Mouse (Mus musculus): ENCODE measurements around the gene Casp8. TPM values are rescaled to one million over a fixed set of nuclear protein-coding genes. Genes with fewer than 3 reads are reported as not detected.

The Casp8 gene
- polyA plus RNA-seq, 1 experiment, result 17.5 TPM

GRCm38 (mm10) chr1:58769701-58770100, 25.5 kb upstream of the Casp8 start:
- TF ChIP-seq CTCF (IDR thresholded peaks at IDR 0.05; ENCODE audit: control insufficient read depth, insufficient read depth, low read length), result no peak
- no peak for TF ChIP-seq POLR2A (IDR thresholded peaks at IDR 0.05; ENCODE audit: borderline replicate concordance, control insufficient read depth, low read depth, low read length)
- Histone ChIP-seq H3K4me3 (replicated peaks; ENCODE audit: control insufficient read depth, low read depth, low read length) (no peak overlapping the region), H3K27ac (ENCODE audit: control insufficient read depth, insufficient read depth, low read depth, low read length, poor library complexity) (no peak overlapping the region), H3K4me1 (ENCODE audit: control insufficient read depth, insufficient read depth, low read length) (no peaks in the 10 kb centered on the region; the same call in 1 of the 2 replicates)
- WGBS, result 55% methylated on average over 9 of the region's 9 CpGs

- TF ChIP-seq POLR2A (IDR thresholded peaks at IDR 0.05; ENCODE audit: borderline replicate concordance, control insufficient read depth, low read depth, low read length), result no peak
- TF ChIP-seq CTCF (IDR thresholded peaks at IDR 0.05; ENCODE audit: control insufficient read depth, insufficient read depth, low read length), result no peak
- H3K27ac ChIP-seq (ENCODE audit: control insufficient read depth, insufficient read depth, low read depth, low read length, poor library complexity), result peak overlapping the region; percentile 36; the same call in 1 of the 2 replicates
Observed at GRCm38 (mm10) chr1:58770111-58770720, 25.0 kb upstream of the Casp8 start.

GRCm38 (mm10) chr1:58772084-58772483, 23.1 kb upstream of the Casp8 start:
- 81% methylated on average over 3 of the region's 3 CpGs for WGBS
- no peak overlapping the region for H3K27ac ChIP-seq (ENCODE audit: control insufficient read depth, insufficient read depth, low read depth, low read length, poor library complexity)

More at GRCm38 (mm10) chr1:58770111-58770720, 25.0 kb upstream of the Casp8 start:
- Histone ChIP-seq H3K4me1 (ENCODE audit: control insufficient read depth, insufficient read depth, low read length) (no peaks in the 10 kb centered on the region; the same call in 1 of the 2 replicates), H3K4me3 (replicated peaks; ENCODE audit: control insufficient read depth, low read depth, low read length) (no peak overlapping the region)
- 22% methylated on average over 7 of the region's 7 CpGs for WGBS

GRCm38 (mm10) chr1:58773280-58773679, 21.9 kb upstream of the Casp8 start:
- Histone ChIP-seq H3K4me3 (replicated peaks; ENCODE audit: control insufficient read depth, low read depth, low read length) (no peak overlapping the region), H3K4me1 (ENCODE audit: control insufficient read depth, insufficient read depth, low read length) (no peaks in the 10 kb centered on the region; the same call in 1 of the 2 replicates), H3K27ac (ENCODE audit: control insufficient read depth, insufficient read depth, low read depth, low read length, poor library complexity) (no peak overlapping the region)
- TF ChIP-seq CTCF (IDR thresholded peaks at IDR 0.05; ENCODE audit: control insufficient read depth, insufficient read depth, low read length) (no peak), POLR2A (IDR thresholded peaks at IDR 0.05; ENCODE audit: borderline replicate concordance, control insufficient read depth, low read depth, low read length) (no peak)

More at GRCm38 (mm10) chr1:58772084-58772483, 23.1 kb upstream of the Casp8 start:
- H3K4me1 ChIP-seq (ENCODE audit: control insufficient read depth, insufficient read depth, low read length), result no peaks in the 10 kb centered on the region; the same call in 1 of the 2 replicates
- TF ChIP-seq CTCF (IDR thresholded peaks at IDR 0.05; ENCODE audit: control insufficient read depth, insufficient read depth, low read length), result no peak
- no peak for TF ChIP-seq POLR2A (IDR thresholded peaks at IDR 0.05; ENCODE audit: borderline replicate concordance, control insufficient read depth, low read depth, low read length)
- no peak overlapping the region for H3K4me3 ChIP-seq (replicated peaks; ENCODE audit: control insufficient read depth, low read depth, low read length)

- TF ChIP-seq CTCF (IDR thresholded peaks at IDR 0.05; ENCODE audit: control insufficient read depth, insufficient read depth, low read length) (no peak), POLR2A (IDR thresholded peaks at IDR 0.05; ENCODE audit: borderline replicate concordance, control insufficient read depth, low read depth, low read length) (no peak)
- H3K4me1 ChIP-seq (ENCODE audit: control insufficient read depth, insufficient read depth, low read length), result no peaks in the 10 kb centered on the region; the same call in 1 of the 2 replicates
- WGBS, result 37% methylated on average over 2 of the region's 2 CpGs
- no peak overlapping the region for H3K4me3 ChIP-seq (replicated peaks; ENCODE audit: control insufficient read depth, low read depth, low read length)
- no peak overlapping the region for H3K27ac ChIP-seq (ENCODE audit: control insufficient read depth, insufficient read depth, low read depth, low read length, poor library complexity)
Observed at GRCm38 (mm10) chr1:58773905-58774304, 21.3 kb upstream of the Casp8 start.

GRCm38 (mm10) chr1:58775361-58775760, 19.8 kb upstream of the Casp8 start:
- TF ChIP-seq POLR2A (IDR thresholded peaks at IDR 0.05; ENCODE audit: borderline replicate concordance, control insufficient read depth, low read depth, low read length), result no peak
- no peaks in the 10 kb centered on the region; the same call in 1 of the 2 replicates for H3K4me1 ChIP-seq (ENCODE audit: control insufficient read depth, insufficient read depth, low read length)
- H3K4me3 ChIP-seq (replicated peaks; ENCODE audit: control insufficient read depth, low read depth, low read length), result no peak overlapping the region
- 89% methylated on average over 5 of the region's 5 CpGs for WGBS
- no peak overlapping the region for H3K27ac ChIP-seq (ENCODE audit: control insufficient read depth, insufficient read depth, low read depth, low read length, poor library complexity)

GRCm38 (mm10) chr1:58777583-58777982, 17.6 kb upstream of the Casp8 start:
- no peak overlapping the region for H3K27ac ChIP-seq (ENCODE audit: control insufficient read depth, insufficient read depth, low read depth, low read length, poor library complexity)
- no peak overlapping the region for H3K4me3 ChIP-seq (replicated peaks; ENCODE audit: control insufficient read depth, low read depth, low read length)
- no peaks in the 10 kb centered on the region; the same call in 1 of the 2 replicates for H3K4me1 ChIP-seq (ENCODE audit: control insufficient read depth, insufficient read depth, low read length)
- TF ChIP-seq CTCF (IDR thresholded peaks at IDR 0.05; ENCODE audit: control insufficient read depth, insufficient read depth, low read length), result no peak
- TF ChIP-seq POLR2A (IDR thresholded peaks at IDR 0.05; ENCODE audit: borderline replicate concordance, control insufficient read depth, low read depth, low read length), result no peak
- WGBS, result 86% methylated on average over 1 of the region's 1 CpGs

- H3K4me3 ChIP-seq (replicated peaks; ENCODE audit: control insufficient read depth, low read depth, low read length), result no peak overlapping the region
- no peak overlapping the region for H3K27ac ChIP-seq (ENCODE audit: control insufficient read depth, insufficient read depth, low read depth, low read length, poor library complexity)
- WGBS, result 15% methylated on average over 1 of the region's 1 CpGs
- no peaks in the 10 kb centered on the region; the same call in 1 of the 2 replicates for H3K4me1 ChIP-seq (ENCODE audit: control insufficient read depth, insufficient read depth, low read length)
- TF ChIP-seq POLR2A (IDR thresholded peaks at IDR 0.05; ENCODE audit: borderline replicate concordance, control insufficient read depth, low read depth, low read length), result no peak
- TF ChIP-seq CTCF (IDR thresholded peaks at IDR 0.05; ENCODE audit: control insufficient read depth, insufficient read depth, low read length), result no peak
Observed at GRCm38 (mm10) chr1:58778226-58778625, 16.9 kb upstream of the Casp8 start.

Data from bone marrow, adult 2 months (tissue).